Mouse (Mus musculus) ES-E14 (cell line): Measurements from ENCODE around the gene Nfasc. TPM values are rescaled to one million over a fixed set of nuclear protein-coding genes. Genes with fewer than 3 reads are reported as not detected.

ENCODE experiments used
- DNase-seq: peaks from one replicate; pipeline ENCODE4 v3.0.0-alpha.2; 2013; ENCODE audit warnings: low read depth, low spot score
- H3K27ac ChIP-seq: 2 replicates; pipeline ENCODE4 v1.5.1; 2012; ENCODE audit warnings: low read depth, mild to moderate bottlenecking, low read length, moderate library complexity, mixed read lengths; ENCODE audit not compliant: poor library complexity, insufficient read depth, severe bottlenecking
- H3K36me3 ChIP-seq: 2 replicates; pipeline ENCODE4 v1.6.1; 2012; ENCODE audit warnings: mild to moderate bottlenecking, low read length, moderate library complexity, mixed read lengths; ENCODE audit not compliant: control insufficient read depth, poor library complexity, insufficient read depth, severe bottlenecking
- H3K4me1 ChIP-seq, 2 experiments: fragments of 150-350 bp in 1 of 2; sonication (generic) in 1 of 2; 2 replicates each; pipeline ENCODE4 v1.6.1; 2012; ENCODE audit warnings: low read length in 2 of 2, mild to moderate bottlenecking in 1 of 2, mixed read lengths in 1 of 2; ENCODE audit not compliant: control insufficient read depth in 2 of 2, insufficient read depth in 2 of 2, poor library complexity in 1 of 2
- H3K4me3 ChIP-seq, 2 experiments: fragments of 150-350 bp in 1 of 2; sonication (generic) in 1 of 2; 2 replicates each; pipeline ENCODE4 v1.5.1; 2012; ENCODE audit warnings: low read length in 2 of 2, low read depth in 1 of 2, mild to moderate bottlenecking in 1 of 2, mixed read lengths in 1 of 2; ENCODE audit not compliant: insufficient read depth in 1 of 2, poor library complexity in 1 of 2, severe bottlenecking in 1 of 2
- H3K9ac ChIP-seq: 2 replicates; pipeline ENCODE4 v1.6.1; 2012; ENCODE audit warnings: low read depth, mild to moderate bottlenecking, low read length, mixed read lengths; ENCODE audit not compliant: poor library complexity, insufficient read depth, severe bottlenecking
- H3K9me3 ChIP-seq: fragments of 150-350 bp; sonication (generic); 2 replicates; pipeline ENCODE4 v1.6.1; 2012; ENCODE audit warnings: low read depth, mild to moderate bottlenecking, low read length; ENCODE audit not compliant: control insufficient read depth, insufficient read depth
- CHD2 ChIP-seq: IDR thresholded peaks from 2 replicates; pipeline ENCODE4 v1.6.1; 2014; ENCODE audit warnings: mild to moderate bottlenecking, low read depth, low read length, inconsistent platforms
- HCFC1 ChIP-seq: IDR thresholded peaks from 2 replicates; pipeline ENCODE4 v1.6.1; 2012; ENCODE audit warnings: low read length, inconsistent platforms, borderline replicate concordance; ENCODE audit not compliant: insufficient read depth
- MAFK ChIP-seq: IDR thresholded peaks from 2 replicates; pipeline ENCODE4 v1.6.1; 2014; ENCODE audit warnings: mild to moderate bottlenecking, low read depth, low read length, inconsistent platforms; ENCODE audit not compliant: insufficient read depth
- ZC3H11A ChIP-seq: IDR thresholded peaks from 2 replicates; pipeline ENCODE4 v1.6.1; 2012; ENCODE audit warnings: low read depth, mild to moderate bottlenecking, inconsistent platforms, low read length, borderline replicate concordance
- ZNF384 ChIP-seq: IDR thresholded peaks from 2 replicates; pipeline ENCODE4 v1.6.1; 2012; ENCODE audit warnings: low read depth, low read length, inconsistent platforms
- in situ Hi-C, 2 experiments: fragments of 600-800 bp; cut with MboI; formaldehyde crosslinking; loops; one replicate each; pipeline ENCODE4 v1.15.1; 2025; ENCODE audit warnings: low sequenced_read_pairs in 2 of 2, inconsistent platforms in 1 of 2; ENCODE audit not compliant: unreplicated experiment in 2 of 2
- total RNA-seq: library from RNA; depleted of rRNA; stranded (reverse); fragments of 300-350 nt; gene quantifications from 2 replicates; pipeline ENCODE4 v1.2.3, GENCODE M21; 2012

The Nfasc gene
- total RNA-seq, 1 experiment: 8.9 TPM

DNA sequence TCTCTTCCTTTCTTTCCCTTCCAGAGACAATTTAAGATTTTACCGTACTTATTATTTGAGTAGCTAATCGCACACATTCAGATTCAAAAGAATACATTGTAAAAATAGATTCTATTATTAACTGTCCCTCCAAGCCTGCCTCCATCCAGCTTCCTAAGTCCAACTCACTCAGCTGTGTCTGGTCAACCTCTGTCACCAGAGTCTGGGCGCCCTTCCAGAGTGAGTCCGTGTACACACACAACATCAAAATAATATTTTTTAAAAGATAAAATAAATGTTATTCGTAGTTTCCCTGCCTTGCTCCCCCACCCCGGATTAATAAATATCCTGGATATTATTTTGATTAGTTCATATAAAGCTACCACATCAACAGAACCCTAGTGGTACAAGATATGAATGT, 72.4 kb downstream of the Nfasc start:
- Histone ChIP-seq H3K27ac (no peak overlapping the region), H3K36me3 (no peaks in the 10 kb centered on the region; the same call in 1 of the 2 replicates), H3K4me3 (no peak overlapping the region), H3K4me1 (peaks cover 0 to 4% of the 10 kb centered on the region in 2 experiments; a peak in 1 of 4 replicates), H3K9me3 (no peaks in the 10 kb centered on the region), H3K9ac (no peak overlapping the region)
- DNase-seq: no peak
- TF ChIP-seq MAFK: no peak
- in situ Hi-C loops: no loop called here

DNA sequence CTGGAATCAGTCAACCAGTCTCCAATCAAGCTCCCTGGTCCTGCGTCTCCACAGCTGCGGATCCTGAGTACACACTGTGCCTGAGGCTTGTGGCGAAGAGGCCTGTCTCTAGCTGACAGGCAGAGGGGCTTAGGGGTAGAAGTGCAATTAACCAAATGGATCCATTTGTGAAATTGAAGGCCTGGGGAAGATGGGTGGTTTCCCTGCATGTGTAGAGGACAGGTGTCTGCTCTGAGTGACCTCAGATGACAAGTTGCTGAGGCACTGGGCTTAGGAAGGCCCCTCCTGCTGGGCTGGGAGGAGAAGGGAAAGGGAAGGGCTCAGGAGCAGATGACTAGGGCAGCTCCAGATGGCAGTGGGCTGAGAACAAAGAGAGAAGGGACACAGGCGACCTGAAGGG, 81.2 kb downstream of the Nfasc start:
- TF ChIP-seq ZNF384 (no peak), ZC3H11A (no peak), CHD2 (no peak), HCFC1 (no peak), MAFK (no peak)
- in situ Hi-C loops: no loop called here

DNA sequence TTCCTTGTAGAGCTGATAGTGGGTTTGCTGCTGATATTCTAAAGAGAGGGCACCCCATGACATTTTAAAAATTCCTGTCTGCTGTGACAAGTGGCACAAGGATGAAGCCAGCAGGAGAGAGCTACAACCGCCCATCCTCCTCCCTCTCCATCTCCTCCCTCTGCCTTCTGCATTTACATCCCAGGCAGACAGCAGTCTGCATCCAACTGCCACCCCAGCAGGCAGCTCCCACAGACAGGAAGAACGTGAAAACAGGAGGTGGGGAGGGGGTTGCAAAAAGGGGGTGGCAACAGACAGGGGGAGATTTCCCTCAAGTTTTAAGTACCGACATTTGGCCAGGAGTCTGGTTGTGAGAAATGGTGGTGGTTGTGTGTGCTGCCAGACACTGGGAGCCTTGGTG, 82.0 kb downstream of the Nfasc start:
- Histone ChIP-seq H3K4me3 (no peak overlapping the region), H3K27ac (peak overlapping the region; percentile 15; the same call in 1 of the 2 replicates), H3K9ac (no peak overlapping the region), H3K36me3 (no peaks in the 10 kb centered on the region), H3K9me3 (no peaks in the 10 kb centered on the region), H3K4me1 (peaks cover 2 to 34% of the 10 kb centered on the region in 2 experiments; a peak in 1 of 4 replicates)
- in situ Hi-C loops: no loop called here
- TF ChIP-seq HCFC1 (no peak), ZNF384 (no peak), CHD2 (no peak)
- DNase-seq: no peak

More for the DNA sequence above, 81.2 kb downstream of the Nfasc start:
- Histone ChIP-seq H3K9ac (no peak overlapping the region), H3K4me3 (no peak overlapping the region), H3K9me3 (no peaks in the 10 kb centered on the region), H3K36me3 (no peaks in the 10 kb centered on the region; the same call in 1 of the 2 replicates), H3K4me1 (peaks cover under 1 to 31% of the 10 kb centered on the region in 2 experiments; a peak in 1 of 4 replicates), H3K27ac (peak overlapping the region; percentile 54; the same call in 1 of the 2 replicates)
- DNase-seq: no peak

DNA sequence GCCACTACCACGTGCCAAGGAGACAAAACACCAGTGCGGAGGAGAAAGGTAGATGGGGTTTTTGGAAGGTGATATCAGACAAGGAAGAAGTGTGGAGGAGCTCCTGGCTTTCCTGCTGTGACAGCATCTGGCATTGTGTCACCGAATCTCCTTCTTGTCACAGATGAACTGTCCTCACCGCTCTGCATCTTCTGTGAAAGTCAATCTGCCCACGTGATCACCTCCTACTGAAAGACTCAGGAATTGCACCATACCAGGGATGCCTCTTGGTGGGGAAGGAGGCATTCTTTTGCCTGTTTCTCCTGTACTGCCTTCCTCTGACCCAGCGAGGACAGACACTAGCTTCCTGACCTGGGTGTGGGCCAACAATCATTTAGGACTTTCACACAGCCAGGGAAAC, 86.0 kb downstream of the Nfasc start:
- Histone ChIP-seq H3K4me1 (peaks cover 5 to 42% of the 10 kb centered on the region in 2 experiments; a peak in 1 of 4 replicates), H3K9ac (no peak overlapping the region), H3K36me3 (no peaks in the 10 kb centered on the region), H3K9me3 (no peaks in the 10 kb centered on the region), H3K27ac (no peak overlapping the region; the same call in 1 of the 2 replicates), H3K4me3 (no peak overlapping the region)
- in situ Hi-C loops: no loop called here
- DNase-seq: peak; percentile 15
- TF ChIP-seq ZNF384 (no peak), CHD2 (no peak), MAFK (no peak), HCFC1 (no peak), ZC3H11A (no peak)

DNA sequence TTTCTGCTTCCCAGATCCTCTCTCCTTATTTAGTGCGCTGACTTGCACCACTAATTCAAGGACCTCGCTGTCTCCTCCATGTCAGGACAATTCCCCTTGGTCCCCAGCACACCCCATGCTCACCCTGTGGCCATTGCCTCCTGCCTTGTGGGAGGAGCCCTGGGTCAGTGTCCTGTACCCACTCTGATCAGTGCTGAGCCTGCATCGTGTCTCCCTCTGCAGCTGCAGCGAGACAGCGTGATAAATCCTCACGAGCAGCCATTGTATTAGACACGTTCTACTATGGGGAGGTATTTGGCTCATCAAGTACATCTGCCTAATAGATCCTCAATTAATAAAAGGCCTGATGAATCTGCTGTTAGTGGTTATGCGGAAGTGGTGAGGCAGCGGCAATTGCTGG, 86.8 kb downstream of the Nfasc start:
- Histone ChIP-seq H3K9ac (no peak overlapping the region), H3K27ac (no peak overlapping the region), H3K4me1 (peaks cover 5 to 37% of the 10 kb centered on the region in 2 experiments; a peak in 1 of 4 replicates), H3K9me3 (no peaks in the 10 kb centered on the region), H3K36me3 (no peaks in the 10 kb centered on the region), H3K4me3 (no peak overlapping the region)
- in situ Hi-C loops: no loop called here
- no peak for DNase-seq
- TF ChIP-seq MAFK (no peak), HCFC1 (no peak), ZNF384 (no peak), ZC3H11A (no peak), CHD2 (no peak)
